Mouse (Mus musculus) limb, embryonic 15.5 days (tissue): ENCODE data around the gene Apol9b. TPM values are rescaled to one million over a fixed set of nuclear protein-coding genes. Genes with fewer than 3 reads are reported as not detected.
"Not testable (repeated sequence)": the region's sequence is repeated elsewhere in the genome, so short reads cannot be mapped to it uniquely, and the experiment has no call there.

Source experiments
- ATAC-seq: fragments of 200-750 bp; cut with Nextera tagmentation; 2 replicates; pipeline ENCODE4 v1.8.0; 2017; ENCODE audit warnings: low read depth, moderate TSS enrichment; ENCODE audit not compliant: insufficient number of reproducible peaks, low FRiP score, low TSS enrichment
- H3K27ac ChIP-seq: fragments of 300-500 bp; sonication (generic); 2 replicates; pipeline ENCODE4 v1.5.1; 2015; ENCODE audit warnings: moderate library complexity, mild to moderate bottlenecking, inconsistent platforms
- H3K27me3 ChIP-seq: fragments of 300-500 bp; sonication (generic); 2 replicates; pipeline ENCODE4 v1.6.1; 2015; ENCODE audit warnings: inconsistent platforms
- H3K36me3 ChIP-seq: fragments of 300-500 bp; sonication (generic); 2 replicates; pipeline ENCODE4 v1.6.1; 2015; ENCODE audit warnings: inconsistent platforms
- H3K4me1 ChIP-seq: fragments of 300-500 bp; sonication (generic); 2 replicates; pipeline ENCODE4 v1.6.1; 2015; ENCODE audit warnings: inconsistent platforms
- H3K4me2 ChIP-seq: fragments of 300-500 bp; sonication (generic); 2 replicates; pipeline ENCODE4 v1.6.1; 2015; ENCODE audit warnings: mild to moderate bottlenecking, inconsistent platforms
- H3K4me3 ChIP-seq: fragments of 300-500 bp; sonication (generic); 2 replicates; pipeline ENCODE4 v1.5.1; 2015; ENCODE audit warnings: mild to moderate bottlenecking, inconsistent platforms
- H3K9ac ChIP-seq: fragments of 300-500 bp; sonication (generic); 2 replicates; pipeline ENCODE4 v1.6.1; 2015; ENCODE audit warnings: inconsistent platforms
- H3K9me3 ChIP-seq: fragments of 300-500 bp; sonication (generic); 2 replicates; pipeline ENCODE4 v1.6.1; 2016; ENCODE audit warnings: inconsistent platforms
- WGBS: fragments of 180-500 bp; shearing (Covaris S2); methylation state at CpG from one replicate; pipeline ENCODE4 v1.1.7; 2015; 5-methylcytosine and 5-hydroxymethylcytosine counted together
- polyA plus RNA-seq: library from polyadenylated mRNA; unstranded; fragments of >200 nt; fragmentation: Nextera tagmentation; extraction: Ambion mirVana; gene quantifications from 2 replicates; pipeline ENCODE4 v1.2.1, GENCODE M21; 2015

Gene Apol9b
- polyA plus RNA-seq, 1 experiment from 2014 or later: 0.12 TPM

DNA sequence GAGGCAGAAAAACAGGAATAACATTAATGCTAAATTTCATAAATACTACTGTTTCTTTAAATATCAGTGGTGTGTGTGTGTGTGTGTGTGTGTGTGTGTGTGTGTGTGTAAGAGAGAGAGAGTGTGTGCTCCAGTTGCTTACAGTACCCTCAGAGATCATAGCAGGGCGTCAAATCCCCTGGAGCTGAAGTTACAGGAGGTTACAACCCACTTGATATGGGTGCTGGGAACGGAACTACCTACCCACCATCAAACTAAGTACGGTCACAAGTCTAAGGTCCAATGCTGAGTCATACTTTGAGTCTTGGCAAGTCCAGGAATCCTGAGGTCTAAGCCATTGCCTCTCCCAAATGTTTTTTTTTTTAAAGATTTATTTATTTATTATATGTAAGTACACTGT lies 1.1 kb upstream of the Apol9b start:
- H3K4me2 ChIP-seq, H3K4me3 ChIP-seq, H3K9ac ChIP-seq, H3K27ac ChIP-seq, H3K36me3 ChIP-seq, ATAC-seq, H3K9me3 ChIP-seq, H3K27me3 ChIP-seq, H3K4me1 ChIP-seq: not testable (repeated sequence)
- 81% methylated on average over 3 of the region's 3 CpGs for WGBS

DNA sequence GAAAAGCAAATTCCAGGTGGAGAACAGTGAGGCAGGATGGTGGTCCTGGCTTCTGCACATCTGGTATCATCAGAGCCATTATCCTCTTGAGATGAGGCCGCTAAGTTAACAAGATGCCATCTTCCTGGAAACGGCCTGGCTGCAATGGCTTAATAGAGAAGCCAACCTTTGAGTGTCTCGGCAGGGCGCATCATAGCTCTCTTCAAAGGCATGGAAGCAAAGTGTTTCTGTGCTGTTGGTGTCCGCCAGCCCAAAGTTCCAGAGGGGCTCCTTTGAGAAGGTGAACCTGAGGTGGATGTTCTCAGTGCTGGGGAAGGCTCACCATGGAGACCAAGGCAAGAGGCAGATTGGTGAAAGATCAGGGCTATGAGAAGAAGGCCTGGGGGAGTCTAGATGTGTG lies 2.8 kb downstream of the Apol9b start:
- no peaks in the 10 kb centered on the region for H3K27me3 ChIP-seq
- no peaks in the 10 kb centered on the region for H3K4me1 ChIP-seq
- H3K9ac ChIP-seq: no peak overlapping the region
- H3K36me3 ChIP-seq: no peaks in the 10 kb centered on the region
- no peak overlapping the region for H3K27ac ChIP-seq
- no peak for ATAC-seq
- 85% methylated on average over 5 of the region's 5 CpGs for WGBS
- H3K9me3 ChIP-seq: no peaks in the 10 kb centered on the region
- H3K4me2 ChIP-seq: no peak overlapping the region
- H3K4me3 ChIP-seq: no peak overlapping the region

DNA sequence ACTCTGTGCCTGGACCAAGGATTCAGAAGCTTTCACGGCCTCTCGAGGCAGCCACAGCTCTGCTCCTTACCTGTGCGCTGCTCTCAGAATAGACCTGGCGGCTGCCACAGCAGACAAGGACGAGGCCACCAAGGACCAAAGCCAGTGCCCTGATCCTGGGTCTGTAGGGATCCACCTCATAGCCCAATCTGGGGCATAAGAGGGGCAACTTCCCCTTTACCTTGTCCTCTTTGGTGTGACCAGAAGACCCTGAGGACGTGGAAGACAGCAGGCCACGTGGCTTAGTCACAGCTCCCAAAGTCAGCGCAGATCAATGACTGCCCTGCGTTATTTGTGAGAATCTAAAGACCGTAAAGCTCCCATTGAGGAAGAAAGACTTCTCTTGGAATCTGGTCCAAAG lies 4.0 kb downstream of the Apol9b start:
- WGBS: 68% methylated on average over 10 of the region's 10 CpGs
- not testable (repeated sequence) for ATAC-seq, H3K4me2 ChIP-seq, H3K4me3 ChIP-seq, H3K9ac ChIP-seq, H3K4me1 ChIP-seq, H3K9me3 ChIP-seq, H3K36me3 ChIP-seq, H3K27ac ChIP-seq, H3K27me3 ChIP-seq

DNA sequence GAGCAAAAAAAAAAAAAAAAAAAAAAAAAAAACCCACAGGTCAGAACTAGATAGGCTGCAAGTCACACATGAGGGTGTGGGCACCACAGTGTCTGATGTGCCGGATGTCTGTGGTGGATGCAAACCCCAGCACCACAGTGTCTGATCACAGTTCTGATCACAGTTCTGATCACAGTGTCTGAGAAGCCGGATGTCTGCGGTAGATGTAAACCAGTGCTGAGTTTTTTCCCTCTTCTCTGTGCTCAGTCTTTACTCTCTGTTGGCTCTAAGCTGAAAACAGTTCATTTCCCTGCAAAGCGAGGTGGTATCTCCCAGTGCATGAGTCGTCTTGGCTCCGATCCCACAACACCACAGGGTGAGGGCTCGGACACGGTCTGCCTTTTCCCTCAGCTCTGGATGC lies 4.5 kb downstream of the Apol9b start:
- not testable (repeated sequence) for H3K4me3 ChIP-seq, H3K36me3 ChIP-seq, H3K27me3 ChIP-seq, ATAC-seq, H3K4me1 ChIP-seq, H3K9me3 ChIP-seq, H3K4me2 ChIP-seq, H3K9ac ChIP-seq, H3K27ac ChIP-seq
- WGBS: 64% methylated on average over 8 of the region's 8 CpGs

DNA sequence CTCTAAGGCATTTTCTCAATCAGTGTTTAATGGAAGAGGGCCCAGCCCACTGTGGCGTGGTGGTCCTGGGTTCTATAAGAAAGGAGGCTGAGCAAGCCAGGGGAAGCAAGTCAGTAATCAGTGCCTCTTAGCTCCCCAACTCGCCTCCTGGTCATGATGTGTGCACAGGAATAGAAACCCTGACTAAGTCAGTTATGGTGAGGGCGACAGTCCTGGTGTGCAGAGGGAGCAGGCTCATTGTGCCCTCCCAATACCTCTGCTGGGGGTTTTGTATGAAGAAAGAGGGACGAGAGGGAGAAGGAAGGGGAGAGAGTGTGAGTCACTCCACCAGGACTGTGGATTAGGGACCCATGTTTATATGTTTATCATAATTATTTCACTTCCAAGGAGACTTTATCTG lies 5.1 kb downstream of the Apol9b start:
- H3K27ac ChIP-seq, H3K36me3 ChIP-seq, H3K4me1 ChIP-seq, H3K9me3 ChIP-seq, H3K9ac ChIP-seq, H3K4me2 ChIP-seq, H3K27me3 ChIP-seq, H3K4me3 ChIP-seq, ATAC-seq: not testable (repeated sequence)
- 65% methylated on average over 4 of the region's 4 CpGs for WGBS

DNA sequence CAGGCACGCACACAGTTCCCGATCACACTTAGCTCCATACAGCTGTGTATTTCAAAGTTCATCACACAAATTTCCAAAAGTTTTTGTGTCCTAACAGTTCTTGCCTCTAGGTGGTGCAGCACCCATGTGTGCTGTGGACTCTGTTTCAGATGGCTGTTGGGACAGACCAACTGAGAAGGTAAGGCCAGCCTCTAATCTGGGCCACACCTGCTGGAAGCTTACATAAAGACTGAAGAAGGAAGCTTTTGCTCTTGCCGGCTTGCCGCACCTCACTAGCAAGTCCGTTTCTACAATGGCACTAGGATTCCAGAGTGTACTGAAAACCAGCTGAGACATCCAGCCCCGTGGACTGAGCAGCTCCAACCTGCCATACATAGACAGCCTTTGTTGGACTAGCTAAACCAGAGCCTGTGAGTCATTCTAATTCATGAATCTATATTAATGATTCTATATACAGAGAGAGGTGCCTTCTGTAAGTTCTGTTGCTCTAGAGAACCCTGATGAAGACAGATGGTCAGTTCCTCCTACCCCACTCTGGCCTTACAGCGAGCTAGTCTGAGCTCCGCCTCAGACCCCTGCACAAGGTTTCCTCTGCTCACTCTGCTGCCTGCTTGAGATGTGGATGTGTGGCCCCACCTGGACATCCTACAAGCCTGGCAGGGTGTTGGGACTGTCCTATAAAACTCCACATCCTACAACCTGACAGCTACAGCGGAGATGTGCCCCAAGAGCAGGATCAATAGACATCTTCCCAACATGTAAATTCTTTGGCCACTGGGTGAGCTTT lies 11.9 kb downstream of the Apol9b start:
- no peak for ATAC-seq
- Histone ChIP-seq H3K9ac (no peak overlapping the region), H3K4me1 (no peaks in the 10 kb centered on the region), H3K4me3 (no peak overlapping the region), H3K27ac (no peak overlapping the region), H3K4me2 (no peak overlapping the region), H3K9me3 (no peaks in the 10 kb centered on the region), H3K27me3 (no peaks in the 10 kb centered on the region), H3K36me3 (no peaks in the 10 kb centered on the region)
- 68% methylated on average over 9 of the region's 9 CpGs for WGBS

DNA sequence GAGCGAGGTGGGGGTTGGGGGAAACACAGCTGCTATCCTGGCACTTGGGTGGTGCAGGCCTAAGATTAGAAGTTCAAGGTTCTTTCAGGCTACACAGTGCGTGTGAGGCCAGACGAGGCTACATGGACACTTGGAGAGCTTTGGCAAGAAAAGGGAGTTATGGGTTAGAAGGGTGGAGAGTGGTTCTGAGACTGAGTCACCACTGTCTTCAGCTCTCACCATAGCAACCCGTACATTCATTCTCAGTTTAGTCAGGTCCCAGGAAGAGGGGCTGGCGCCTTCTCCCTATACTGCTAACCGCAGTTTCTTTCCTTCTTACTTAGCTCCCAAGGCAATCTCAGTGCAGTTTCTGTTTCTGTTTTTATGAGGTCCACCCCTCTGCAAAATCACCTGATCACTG lies 12.7 kb downstream of the Apol9b start:
- not testable (repeated sequence) for H3K4me2 ChIP-seq, H3K27me3 ChIP-seq, H3K9ac ChIP-seq, H3K27ac ChIP-seq, H3K9me3 ChIP-seq, H3K4me1 ChIP-seq, H3K36me3 ChIP-seq, ATAC-seq, H3K4me3 ChIP-seq
- 85% methylated on average over 6 of the region's 6 CpGs for WGBS

DNA sequence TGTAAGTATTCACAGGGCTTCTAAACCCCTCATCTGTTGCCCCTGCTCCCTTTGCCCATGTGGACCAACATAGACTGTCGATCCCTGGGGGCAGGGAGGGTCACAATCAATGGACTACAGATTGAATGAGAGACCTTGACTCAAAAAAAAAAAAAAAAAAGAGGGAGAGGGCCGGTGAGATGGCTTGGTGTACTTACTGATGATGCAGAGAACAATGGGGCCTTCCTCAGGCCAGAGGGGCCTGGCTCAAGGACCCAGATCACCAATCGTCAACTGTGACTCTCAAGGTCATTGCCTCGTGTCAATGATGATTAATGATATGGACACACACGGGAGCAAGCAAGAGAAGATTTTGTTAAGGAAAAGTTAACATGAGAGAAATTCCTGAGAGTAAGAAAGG lies 15.8 kb downstream of the Apol9b start:
- ATAC-seq: no peak
- H3K36me3 ChIP-seq: no peaks in the 10 kb centered on the region
- H3K4me1 ChIP-seq: no peaks in the 10 kb centered on the region
- H3K27me3 ChIP-seq: no peaks in the 10 kb centered on the region
- H3K9ac ChIP-seq: no peak overlapping the region
- H3K4me2 ChIP-seq: no peak overlapping the region
- WGBS: 35% methylated on average over 5 of the region's 5 CpGs
- no peak overlapping the region for H3K4me3 ChIP-seq
- no peak overlapping the region for H3K27ac ChIP-seq
- H3K9me3 ChIP-seq: no peaks in the 10 kb centered on the region

DNA sequence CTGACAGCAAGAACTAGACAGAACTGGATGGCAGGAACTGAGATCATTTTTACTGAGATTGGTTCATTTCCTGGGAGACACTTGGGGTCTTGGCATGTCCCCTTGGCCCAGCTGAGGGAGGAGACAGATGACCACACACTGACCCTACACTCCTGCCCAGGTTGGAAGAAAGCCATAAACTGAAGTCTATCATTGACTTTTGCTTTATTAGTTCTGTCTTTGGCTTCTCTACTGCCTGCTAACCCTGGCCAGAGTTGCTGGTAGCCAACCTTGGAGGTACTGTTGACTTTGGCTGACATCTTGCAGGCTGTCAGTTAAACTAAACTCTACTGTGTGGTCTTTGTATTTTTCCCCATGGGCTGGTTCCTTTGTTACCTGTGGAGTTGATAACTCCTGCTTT lies 16.2 kb downstream of the Apol9b start:
- ATAC-seq: no peak
- Histone ChIP-seq H3K4me1 (no peaks in the 10 kb centered on the region), H3K9ac (no peak overlapping the region), H3K36me3 (no peaks in the 10 kb centered on the region), H3K4me3 (no peak overlapping the region), H3K4me2 (no peak overlapping the region), H3K27ac (no peak overlapping the region), H3K9me3 (no peaks in the 10 kb centered on the region), H3K27me3 (no peaks in the 10 kb centered on the region)

DNA sequence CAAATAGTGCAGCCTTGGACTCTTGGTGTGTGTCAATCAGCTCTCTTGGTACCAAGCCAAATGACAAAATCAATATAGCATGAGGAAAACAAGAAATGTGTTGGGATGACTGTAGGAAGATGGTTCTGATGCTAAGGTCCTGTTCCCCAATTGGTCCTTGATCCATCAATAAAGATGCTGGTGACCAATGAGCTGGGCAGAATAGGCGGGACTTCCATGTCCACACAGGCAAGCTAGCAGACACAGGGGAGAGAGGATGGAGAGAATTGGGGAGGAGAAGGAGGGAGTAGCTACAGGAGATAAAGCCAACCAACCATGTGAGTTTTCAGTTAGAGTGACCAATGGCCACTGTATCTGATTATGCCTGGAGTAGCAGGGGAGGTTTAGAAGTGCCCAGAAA lies 17.5 kb downstream of the Apol9b start:
- Histone ChIP-seq H3K9ac (no peak overlapping the region), H3K9me3 (no peaks in the 10 kb centered on the region), H3K4me3 (no peak overlapping the region), H3K27ac (no peak overlapping the region), H3K36me3 (no peaks in the 10 kb centered on the region), H3K4me1 (no peaks in the 10 kb centered on the region), H3K4me2 (no peak overlapping the region), H3K27me3 (no peaks in the 10 kb centered on the region)
- ATAC-seq: no peak
- 100% methylated on average over 1 of the region's 1 CpGs for WGBS

DNA sequence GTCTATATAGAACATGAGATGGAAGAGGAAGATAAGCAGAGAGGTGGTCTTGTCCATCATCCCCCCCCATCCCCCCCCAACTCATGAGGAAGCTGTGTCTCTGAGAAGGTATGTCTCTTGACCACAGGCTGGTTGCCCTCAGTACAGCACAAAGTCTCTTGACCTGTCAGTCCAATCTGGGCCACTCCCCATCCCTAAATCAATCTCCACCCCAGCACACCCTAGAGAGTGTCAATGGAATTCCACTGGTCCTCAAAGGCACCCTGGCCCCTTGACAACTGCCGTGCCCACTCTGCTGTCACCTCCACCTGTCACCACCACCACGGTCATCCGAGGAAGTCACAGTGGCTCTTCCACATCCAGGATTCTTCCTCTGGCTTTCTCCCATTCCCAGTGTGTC lies 19.6 kb downstream of the Apol9b start:
- no peak overlapping the region for H3K9ac ChIP-seq
- no peaks in the 10 kb centered on the region for H3K36me3 ChIP-seq
- no peaks in the 10 kb centered on the region for H3K9me3 ChIP-seq
- no peak overlapping the region for H3K4me3 ChIP-seq
- no peak for ATAC-seq
- H3K4me2 ChIP-seq: no peak overlapping the region
- no peak overlapping the region for H3K27ac ChIP-seq
- 83% methylated on average over 3 of the region's 3 CpGs for WGBS
- no peaks in the 10 kb centered on the region for H3K4me1 ChIP-seq
- H3K27me3 ChIP-seq: no peaks in the 10 kb centered on the region

DNA sequence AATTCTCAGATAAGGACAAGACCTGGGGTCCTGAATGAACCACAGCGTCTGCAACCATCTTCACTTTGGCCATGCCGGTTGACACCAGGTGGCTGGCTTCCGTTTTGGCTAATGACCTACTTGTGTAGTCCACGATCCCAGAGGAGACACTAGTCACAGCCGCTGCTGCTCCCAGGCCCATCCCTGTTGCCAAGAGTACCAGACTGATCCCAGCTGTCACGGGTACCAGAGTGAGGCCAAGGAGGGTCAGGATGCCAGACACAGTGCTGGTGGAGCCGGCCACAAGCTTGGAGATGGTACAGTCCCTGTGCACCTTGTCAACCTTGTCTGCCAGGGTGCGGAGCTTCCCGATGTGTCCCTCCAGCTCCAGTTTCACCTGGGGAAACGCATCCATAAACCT lies 20.9 kb downstream of the Apol9b start:
- no peak for ATAC-seq
- H3K4me1 ChIP-seq: no peaks in the 10 kb centered on the region
- H3K4me3 ChIP-seq: no peak overlapping the region
- H3K9me3 ChIP-seq: no peaks in the 10 kb centered on the region
- no peak overlapping the region for H3K9ac ChIP-seq
- H3K27ac ChIP-seq: no peak overlapping the region
- no peak overlapping the region for H3K4me2 ChIP-seq
- H3K36me3 ChIP-seq: no peaks in the 10 kb centered on the region
- H3K27me3 ChIP-seq: no peaks in the 10 kb centered on the region
- 93% methylated on average over 10 of the region's 10 CpGs for WGBS

DNA sequence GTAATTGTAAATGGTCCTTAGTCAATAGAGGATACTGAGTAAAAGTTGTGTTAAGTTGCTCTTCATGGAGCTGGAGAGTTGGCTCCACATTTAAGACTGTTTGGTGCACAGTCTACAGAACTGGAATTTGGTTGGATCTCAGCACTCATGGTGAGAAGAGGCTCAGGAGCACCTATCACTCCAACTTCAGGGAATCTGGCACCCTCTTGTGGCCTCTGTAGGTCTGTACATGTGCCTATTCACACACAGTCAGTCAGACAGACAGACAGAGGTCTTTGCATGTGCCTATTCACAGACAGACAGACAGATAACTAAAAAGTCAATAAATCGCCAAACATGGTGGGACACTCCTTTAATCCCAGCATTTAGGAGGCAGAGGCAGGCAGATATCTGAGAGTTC lies 21.6 kb downstream of the Apol9b start:
- ATAC-seq: no peak
- no peak overlapping the region for H3K4me2 ChIP-seq
- H3K4me1 ChIP-seq: no peaks in the 10 kb centered on the region
- H3K9me3 ChIP-seq: no peaks in the 10 kb centered on the region
- WGBS: 17% methylated on average over 1 of the region's 1 CpGs
- H3K4me3 ChIP-seq: no peak overlapping the region
- H3K27ac ChIP-seq: no peak overlapping the region
- no peaks in the 10 kb centered on the region for H3K27me3 ChIP-seq
- no peak overlapping the region for H3K9ac ChIP-seq
- H3K36me3 ChIP-seq: no peaks in the 10 kb centered on the region
